ENCODE assay signal across 26 mouse cellular contexts in genomic region chr9:98960348-98960747, GRCm38 (mm10). TPM values are rescaled to one million over a fixed set of nuclear protein-coding genes. Genes with fewer than 3 reads are reported as not detected.
DNase-seq lines count a peak whose midpoint lies in the region; ATAC-seq and TF ChIP-seq lines count a peak whose summit lies in the region.
"Had no signal": no experiment of that assay in that cellular context is flagged by ENCODE, and none has a peak within 500 bp of the region (broad histone marks: within the 10 kb centered on the region; RNA-seq: fewer than 3 reads in every experiment).

No protein-coding gene starts in this region.

- peaks cover 2% of the 10 kb centered on the region; the same call in 1 of the 2 replicates for H3K4me1 ChIP-seq in heart, adult 2 months (ENCODE audit: control insufficient read depth, insufficient read depth, low read length)
- peaks cover 20% of the 10 kb centered on the region for H3K4me1 ChIP-seq in heart, embryonic 11.5 days (ENCODE audit: control insufficient read depth, insufficient read depth, low read length)
- H3K4me1 ChIP-seq in liver, embryonic 14.5 days (replicated peaks; ENCODE audit: control insufficient read depth in 2 of 2, insufficient read depth in 2 of 2, low read length in 1 of 2) = no peaks in the 10 kb centered on the region

- intact Hi-C loops in heart, adult 2 months (cut with DNase I) = no loop called here

- no peak overlapping the region for H3K4me2 ChIP-seq in heart, embryonic 11.5 days
- H3K4me2 ChIP-seq in liver, embryonic 14.5 days (ENCODE audit: low read depth) = no peak overlapping the region
- H3K4me2 ChIP-seq: forebrain, embryonic 12.5 days; intestine, embryonic 15.5 days had no signal

- TF ChIP-seq CTCF in heart, adult 2 months (IDR thresholded peaks at IDR 0.05) = peak; percentile 28
- peak; percentile 25; the same call in 1 of the 2 replicates for TF ChIP-seq CTCF in liver, embryonic 14.5 days (IDR thresholded peaks at IDR 0.05; ENCODE audit: low read depth)
- peak; percentile 14; the same call in 1 of the 2 replicates for TF ChIP-seq CTCF in brain, embryonic 14.5 days (IDR thresholded peaks at IDR 0.05; ENCODE audit: borderline replicate concordance, extremely low read depth, insufficient read depth, insufficient read length)

- no peak for DNase-seq in heart, adult 2 months
- no peak for DNase-seq in liver, embryonic 14.5 days (ENCODE audit: low read depth in 3 of 3, low spot score in 3 of 3)
- DNase-seq in liver (no peak), A20 (ENCODE audit: low read depth, low spot score) (peak; percentile 16)
- no peak for DNase-seq in brain, embryonic 14.5 days (ENCODE audit: low read depth)
- DNase-seq in natural killer cell, adult 2 months (ENCODE audit: low spot score in 2 of 2) = no peak
- DNase-seq: adrenal gland, adult 8-10 months; cerebellum, adult 11 months; cerebellum, postnatal 36 days; gastrocnemius, postnatal 36 days; kidney, postnatal 25 days; layer of hippocampus, adult 9-11 months; lung, adult 2 months; right cerebral cortex, adult 18-20 months; thymus, adult 18-20 months had no signal

- no peak overlapping the region for H3K4me3 ChIP-seq in heart, adult 2 months
- H3K4me3 ChIP-seq in heart, embryonic 11.5 days (ENCODE audit: low read depth, low read length) = no peak overlapping the region
- no peak overlapping the region for H3K4me3 ChIP-seq in liver, embryonic 14.5 days (ENCODE audit: insufficient read depth in 1 of 2, low read depth in 2 of 2, low read length in 2 of 2)
- H3K4me3 ChIP-seq: forebrain, embryonic 12.5 days; intestine, embryonic 15.5 days had no signal

- H3K36me3 ChIP-seq in heart, adult 2 months (ENCODE audit: control insufficient read depth, insufficient read depth, low read length) = no peaks in the 10 kb centered on the region
- H3K36me3 ChIP-seq in heart, embryonic 11.5 days (ENCODE audit: control insufficient read depth, insufficient read depth, low read length) = no peaks in the 10 kb centered on the region
- H3K36me3 ChIP-seq in liver, embryonic 14.5 days (replicated peaks; ENCODE audit: control insufficient read depth, insufficient read depth, low read depth) = no peaks in the 10 kb centered on the region
- H3K36me3 ChIP-seq: forebrain, embryonic 12.5 days; hindbrain, embryonic 10.5 days; intestine, embryonic 15.5 days had no signal

- H3K27ac ChIP-seq in heart, adult 2 months = no peak overlapping the region
- no peak overlapping the region for H3K27ac ChIP-seq in heart, embryonic 11.5 days (ENCODE audit: low read depth, low read length)
- H3K27ac ChIP-seq in liver, embryonic 14.5 days = no peak overlapping the region
- H3K27ac ChIP-seq: forebrain, embryonic 12.5 days; hindbrain, embryonic 10.5 days; intestine, embryonic 15.5 days had no signal

- TF ChIP-seq EP300 in heart, adult 2 months (IDR thresholded peaks at IDR 0.05; ENCODE audit: insufficient read depth, low read depth, low read length) = no peak
- no peak for TF ChIP-seq EP300 in liver, embryonic 14.5 days (IDR thresholded peaks at IDR 0.05; ENCODE audit: low read depth)

- no peaks in the 10 kb centered on the region for H3K79me2 ChIP-seq in heart, adult 2 months (replicated peaks; ENCODE audit: control insufficient read depth, insufficient read depth, low read length)

- no peak overlapping the region for H3K9ac ChIP-seq in heart, adult 2 months (ENCODE audit: low read depth, low read length)
- no peak overlapping the region for H3K9ac ChIP-seq in heart, embryonic 11.5 days (ENCODE audit: low read depth, low read length)
- H3K9ac ChIP-seq in liver, embryonic 14.5 days (replicated peaks) = no peak overlapping the region
- H3K9ac ChIP-seq: forebrain, embryonic 12.5 days; intestine, embryonic 15.5 days had no signal

- H3K27me3 ChIP-seq in heart, adult 2 months (ENCODE audit: control insufficient read depth, insufficient read depth, low read length) = peaks cover 49% of the 10 kb centered on the region
- H3K27me3 ChIP-seq in heart, embryonic 11.5 days (ENCODE audit: control insufficient read depth, insufficient read depth, low read length) = peaks cover 92% of the 10 kb centered on the region
- H3K27me3 ChIP-seq in liver, embryonic 14.5 days (ENCODE audit: control insufficient read depth, insufficient read depth, low read length) = peaks cover 98% of the 10 kb centered on the region

- ATAC-seq in heart, embryonic 11.5 days (replicated peaks; ENCODE audit: insufficient number of reproducible peaks, low FRiP score, low TSS enrichment) = no peak
- no peak for ATAC-seq in liver, embryonic 14.5 days (ENCODE audit: insufficient read depth)
- ATAC-seq: intestine, embryonic 15.5 days; midbrain, embryonic 16.5 days had no signal

- TF ChIP-seq POLR2A in heart, adult 2 months (IDR thresholded peaks at IDR 0.05; ENCODE audit: insufficient read depth, low read depth, low read length) = no peak
- TF ChIP-seq POLR2A in brain, embryonic 14.5 days (IDR thresholded peaks at IDR 0.05; ENCODE audit: borderline replicate concordance, extremely low read depth, insufficient read depth, insufficient read length, poor library complexity, severe bottlenecking) = no peak

- 26% methylated on average over 5 of the region's 5 CpGs for WGBS in heart, adult 2 months
- 19% methylated on average over 5 of the region's 5 CpGs for WGBS in heart, embryonic 11.5 days (ENCODE audit: insufficient replicate concordance)
- 22% methylated on average over 5 of the region's 5 CpGs for WGBS in liver, embryonic 14.5 days (ENCODE audit: insufficient replicate concordance)

- H3K9me3 ChIP-seq in heart, embryonic 11.5 days (replicated peaks; ENCODE audit: control insufficient read depth, low read length) = no peaks in the 10 kb centered on the region
- H3K9me3 ChIP-seq in liver, embryonic 14.5 days (ENCODE audit: control insufficient read depth, low read length) = no peaks in the 10 kb centered on the region
- H3K9me3 ChIP-seq: forebrain, embryonic 12.5 days; hindbrain, embryonic 10.5 days; intestine, embryonic 15.5 days had no signal

RNA-seq across cellular contexts. Expression of gene Foxl2, which starts 5.3 kb away (rescaled TPM):
- not detected for total RNA-seq in heart, adult 2 months (2021)
- not detected in 2 replicates for polyA plus RNA-seq in heart, adult 2 months (2012; rRNA removed)
- not detected in 2 replicates for polyA plus RNA-seq in heart, embryonic 11.5 days (2014; fragmentation: Nextera tagmentation; extraction: Ambion mirVana)
- polyA plus RNA-seq in liver, embryonic 14.5 days (2012; rRNA removed) = not detected in 2 replicates
- not detected in 2 replicates for polyA plus RNA-seq in liver, embryonic 14.5 days (2014; fragmentation: Nextera tagmentation; extraction: Ambion mirVana)
- polyA plus RNA-seq in brain, embryonic 14.5 days (2012; rRNA removed) = 0.24 and 0.74 TPM in 2 replicates
- total RNA-seq: gastrocnemius, postnatal 36 days; megakaryocyte progenitor cell, adult 5-6 weeks had no signal
- polyA plus RNA-seq: heart, embryonic 14.5 days; intestine, embryonic 15.5 days; lung, adult 2 months; small intestine, adult 2 months had no signal

RNA-seq across cellular contexts. Expression of gene Faim, which starts 25.8 kb away (rescaled TPM):
- total RNA-seq in heart, adult 2 months (2021) = 1 to 10 TPM; 4.1 to 5.4 TPM
- 2.1 and 3.7 TPM in 2 replicates for polyA plus RNA-seq in heart, adult 2 months (2012; rRNA removed)
- 36.8 and 38.3 TPM in 2 replicates for polyA plus RNA-seq in heart, embryonic 11.5 days (2014; fragmentation: Nextera tagmentation; extraction: Ambion mirVana)
- polyA plus RNA-seq in liver, embryonic 14.5 days (2012; rRNA removed) = 1.7 and 4.0 TPM in 2 replicates
- polyA plus RNA-seq in liver, embryonic 14.5 days (2014; fragmentation: Nextera tagmentation; extraction: Ambion mirVana) = 14.0 and 14.4 TPM in 2 replicates
- 21.9 and 35.6 TPM in 2 replicates for polyA plus RNA-seq in brain, embryonic 14.5 days (2012; rRNA removed)

RNA-seq across cellular contexts. Expression of gene 7420426K07Rik, which starts 57.4 kb away (rescaled TPM):
- not detected for total RNA-seq in heart, adult 2 months (2021)
- polyA plus RNA-seq in heart, adult 2 months (2012; rRNA removed) = not detected in 2 replicates
- not detected in 2 replicates for polyA plus RNA-seq in heart, embryonic 11.5 days (2014; fragmentation: Nextera tagmentation; extraction: Ambion mirVana)
- not detected in 2 replicates for polyA plus RNA-seq in liver, embryonic 14.5 days (2012; rRNA removed)
- polyA plus RNA-seq in liver, embryonic 14.5 days (2014; fragmentation: Nextera tagmentation; extraction: Ambion mirVana) = not detected in 2 replicates
- not detected in 2 replicates for polyA plus RNA-seq in brain, embryonic 14.5 days (2012; rRNA removed)
- total RNA-seq: adrenal gland, adult 8-10 months; gastrocnemius, postnatal 36 days; left cerebral cortex, postnatal 14 days; megakaryocyte progenitor cell, adult 5-6 weeks had no signal
- polyA plus RNA-seq: forebrain, embryonic 12.5 days; heart, embryonic 14.5 days; hindbrain, embryonic 10.5 days; intestine, embryonic 15.5 days; limb, embryonic 14.5 days; lung, adult 2 months; midbrain, embryonic 16.5 days; neural tube, embryonic 11.5 days; small intestine, adult 2 months had no signal
